Mouse (Mus musculus) limb, embryonic 11.5 days (tissue): ENCODE results near the gene Zfp46. TPM values are rescaled to one million over a fixed set of nuclear protein-coding genes. Genes with fewer than 3 reads are reported as not detected.

Experiments used
- ATAC-seq: fragments of 200-750 bp; cut with Nextera tagmentation; 2 replicates; pipeline ENCODE4 v1.8.0; 2017; ENCODE audit warnings: low read depth; ENCODE audit not compliant: insufficient number of reproducible peaks, low FRiP score, low TSS enrichment
- DNase-seq: peaks from one replicate; pipeline ENCODE4 v3.0.0-alpha.2; 2015; ENCODE audit warnings: low spot score
- H3K27ac ChIP-seq: fragments of 300-500 bp; sonication (generic); replicated peaks from 2 replicates; pipeline ENCODE4 v1.5.1; 2014; ENCODE audit warnings: low read depth, mild to moderate bottlenecking, low read length
- H3K27me3 ChIP-seq: fragments of 300-500 bp; sonication (generic); 2 replicates; pipeline ENCODE4 v1.6.1; 2014; ENCODE audit warnings: mild to moderate bottlenecking, low read length, mixed read lengths; ENCODE audit not compliant: control insufficient read depth, insufficient read depth
- H3K36me3 ChIP-seq: fragments of 300-500 bp; sonication (generic); 2 replicates; pipeline ENCODE4 v1.6.1; 2014; ENCODE audit warnings: mild to moderate bottlenecking, low read length, moderate library complexity, mixed read lengths; ENCODE audit not compliant: control insufficient read depth, insufficient read depth
- H3K4me1 ChIP-seq: fragments of 300-500 bp; sonication (generic); 2 replicates; pipeline ENCODE4 v1.6.1; 2014; ENCODE audit warnings: low read length, mixed read lengths; ENCODE audit not compliant: control insufficient read depth, insufficient read depth
- H3K4me2 ChIP-seq: fragments of 300-500 bp; sonication (generic); 2 replicates; pipeline ENCODE4 v1.6.1; 2014; ENCODE audit warnings: low read depth, mild to moderate bottlenecking, moderate library complexity; ENCODE audit not compliant: severe bottlenecking
- H3K4me3 ChIP-seq: fragments of 300-500 bp; sonication (generic); 2 replicates; pipeline ENCODE4 v1.5.1; 2014; ENCODE audit warnings: low read depth, low read length
- H3K9ac ChIP-seq: fragments of 300-500 bp; sonication (generic); 2 replicates; pipeline ENCODE4 v1.6.1; 2014; ENCODE audit warnings: mild to moderate bottlenecking, low read length
- H3K9me3 ChIP-seq: fragments of 300-500 bp; sonication (generic); 2 replicates; pipeline ENCODE4 v1.6.1; 2016; ENCODE audit warnings: low read length; ENCODE audit not compliant: control insufficient read depth
- WGBS: fragments of 180-500 bp; shearing (Covaris S2); extraction: QIAGEN DNeasy Blood & Tissue Kit; methylation state at CpG from one replicate; pipeline ENCODE4 v1.1.7; 2014; 5-methylcytosine and 5-hydroxymethylcytosine counted together
- polyA plus RNA-seq: library from polyadenylated mRNA; unstranded; fragments of >200 nt; fragmentation: Nextera tagmentation; extraction: Ambion mirVana; gene quantifications from 2 replicates; pipeline ENCODE4 v1.2.1, GENCODE M21; 2014

Gene Zfp46
- 25.3 and 26.0 TPM in 2 replicates for polyA plus RNA-seq

DNA sequence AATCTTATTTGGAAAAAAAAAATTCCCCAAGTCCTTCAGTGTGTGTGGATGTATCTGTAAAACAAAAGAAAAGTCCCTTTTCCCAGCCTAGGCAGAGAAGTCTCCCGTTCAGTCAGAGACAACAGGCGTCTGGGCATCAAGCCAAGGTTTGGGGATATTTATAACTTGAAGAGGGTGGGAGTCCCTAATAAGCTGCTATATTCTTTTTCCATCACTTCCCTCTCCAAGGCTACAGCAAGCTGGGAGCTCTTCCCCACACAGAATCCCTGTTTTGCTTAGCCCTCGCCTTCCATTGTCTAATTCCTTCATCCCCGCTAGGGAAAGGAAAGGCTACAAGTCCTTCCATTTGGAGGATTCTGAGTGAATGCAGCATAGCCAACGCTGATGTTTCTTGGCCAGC lies at the start of gene Zfp46:
Zfp46 (plus strand) TSS at position 229 of the 400 bp plus-strand sequence.
- DNase-seq (no peak), ATAC-seq (no peak)
- peaks cover 5% of the 10 kb centered on the region; the same call in 1 of the 2 replicates for H3K4me1 ChIP-seq
- peak within 1 kb of the TSS; percentile 62 for H3K4me3 ChIP-seq
- H3K36me3 ChIP-seq: peaks cover 11% of the 10 kb centered on the region
- H3K27me3 ChIP-seq: peaks cover 1% of the 10 kb centered on the region; the same call in 1 of the 2 replicates
- H3K9ac ChIP-seq: peak within 1 kb of the TSS; percentile 69
- H3K4me2 ChIP-seq: peak within 1 kb of the TSS; percentile 79
- no peaks in the 10 kb centered on the region; the same call in 1 of the 2 replicates for H3K9me3 ChIP-seq
- peak within 1 kb of the TSS; percentile 68 for H3K27ac ChIP-seq
- 71% methylated on average over 5 of the region's 5 CpGs for WGBS

DNA sequence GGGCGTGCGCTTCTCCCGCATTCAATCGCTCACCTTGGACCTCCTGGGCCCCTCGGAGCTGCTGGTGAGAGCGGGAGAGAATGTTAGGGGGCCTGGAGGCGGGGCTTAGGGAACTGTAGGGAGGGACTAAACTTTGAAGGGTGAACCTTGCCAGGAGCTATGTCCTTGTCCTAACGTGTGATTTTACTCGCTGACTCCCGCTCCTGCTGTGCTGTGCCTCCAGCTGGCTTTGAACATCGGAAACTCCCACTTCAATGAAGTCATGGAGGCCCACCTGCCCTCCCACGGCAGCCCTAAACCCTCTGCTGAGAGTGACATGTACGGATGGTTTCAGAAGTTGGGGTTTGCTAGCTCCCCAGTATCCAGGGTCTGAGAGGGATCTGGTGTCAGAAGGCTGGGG lies 45.8 kb upstream of the Zfp46 start:
- no peak overlapping the region for H3K9ac ChIP-seq
- DNase-seq: no peak
- H3K27ac ChIP-seq: no peak overlapping the region
- H3K27me3 ChIP-seq: peaks cover 30% of the 10 kb centered on the region
- H3K4me2 ChIP-seq: peak overlapping the region; percentile 2; the same call in 1 of the 2 replicates
- no peaks in the 10 kb centered on the region for H3K36me3 ChIP-seq
- no peak for ATAC-seq
- H3K9me3 ChIP-seq: no peaks in the 10 kb centered on the region; the same call in 1 of the 2 replicates
- H3K4me3 ChIP-seq: 0 out of 2 replicates have a peak overlapping the region, but pooled peaks have one; percentile 3
- 6% methylated on average over 13 of the region's 13 CpGs for WGBS
- H3K4me1 ChIP-seq: peaks cover 6% of the 10 kb centered on the region; the same call in 1 of the 2 replicates

DNA sequence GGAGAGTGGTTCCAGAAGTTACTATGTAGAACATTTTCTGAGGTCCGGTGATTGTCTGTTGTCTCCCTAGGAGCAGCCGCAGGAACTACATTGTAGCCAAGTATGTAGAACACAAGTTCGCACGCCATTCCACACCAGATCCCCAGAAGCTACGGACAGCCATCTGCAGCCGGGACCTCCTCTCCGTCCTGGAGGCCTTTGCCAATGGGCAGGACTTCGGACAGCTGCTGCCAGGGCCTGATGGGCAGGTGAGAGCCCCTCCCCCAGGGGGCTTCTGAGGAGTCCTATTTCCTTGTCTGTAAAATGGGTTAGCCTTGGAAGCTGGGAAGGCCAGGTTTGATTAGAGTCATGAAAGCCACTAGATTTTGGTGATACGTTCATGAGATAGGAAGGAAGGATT lies 45.4 kb upstream of the Zfp46 start:
- 59% methylated on average over 9 of the region's 9 CpGs for WGBS
- H3K9me3 ChIP-seq: no peaks in the 10 kb centered on the region; the same call in 1 of the 2 replicates
- no peak overlapping the region for H3K4me2 ChIP-seq
- peaks cover 6% of the 10 kb centered on the region; the same call in 1 of the 2 replicates for H3K4me1 ChIP-seq
- DNase-seq: no peak
- no peak overlapping the region for H3K27ac ChIP-seq
- no peaks in the 10 kb centered on the region for H3K36me3 ChIP-seq
- H3K4me3 ChIP-seq: no peak overlapping the region
- no peak for ATAC-seq
- no peak overlapping the region for H3K9ac ChIP-seq
- peaks cover 30% of the 10 kb centered on the region for H3K27me3 ChIP-seq

DNA sequence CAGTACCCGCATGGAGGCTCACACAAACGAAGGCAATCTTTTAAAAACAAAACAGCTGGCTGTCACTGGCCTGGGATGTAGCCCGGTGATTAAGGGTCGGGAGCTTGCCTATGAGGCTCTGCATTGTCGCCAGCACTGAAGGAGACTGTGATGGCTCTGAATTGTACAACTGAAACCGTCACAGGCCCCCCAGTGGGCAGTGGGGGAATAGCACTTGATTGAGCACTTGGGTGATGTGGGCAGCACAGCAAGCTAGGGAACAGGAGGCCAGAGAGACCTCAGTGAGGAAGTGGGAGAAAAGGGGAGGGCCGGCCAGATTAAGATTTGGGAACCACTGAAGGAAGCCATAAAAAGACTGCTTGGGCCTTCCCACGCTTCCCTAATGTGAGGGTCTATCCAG lies 44.9 kb upstream of the Zfp46 start:
- H3K27me3 ChIP-seq: peaks cover 30% of the 10 kb centered on the region
- DNase-seq (peak; percentile 84), ATAC-seq (no peak)
- H3K4me2 ChIP-seq: no peak overlapping the region
- H3K4me1 ChIP-seq: peaks cover 6% of the 10 kb centered on the region; the same call in 1 of the 2 replicates
- no peak overlapping the region for H3K27ac ChIP-seq
- no peak overlapping the region for H3K9ac ChIP-seq
- 19% methylated on average over 8 of the region's 8 CpGs for WGBS
- no peaks in the 10 kb centered on the region; the same call in 1 of the 2 replicates for H3K9me3 ChIP-seq
- H3K36me3 ChIP-seq: no peaks in the 10 kb centered on the region
- no peak overlapping the region for H3K4me3 ChIP-seq

DNA sequence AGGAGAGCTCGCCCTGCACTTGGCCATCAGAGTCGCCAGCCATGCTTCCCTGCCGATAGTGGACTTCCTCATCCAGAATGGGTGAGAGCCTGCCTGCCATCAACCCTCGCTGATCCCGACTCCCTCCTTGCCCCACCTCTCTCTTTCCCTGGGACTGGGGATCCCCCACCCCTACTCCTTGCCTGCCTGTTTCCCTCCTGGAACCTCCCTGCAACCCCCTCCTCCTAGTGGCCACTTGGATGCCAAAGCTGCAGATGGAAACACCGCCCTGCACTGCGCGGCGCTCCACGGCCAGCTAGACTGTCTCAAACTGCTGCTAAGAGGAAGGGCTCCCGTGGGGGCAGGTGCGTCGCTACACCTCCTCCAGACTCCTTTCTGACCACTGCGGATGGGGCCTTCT lies 44.4 kb upstream of the Zfp46 start:
- H3K27me3 ChIP-seq: peaks cover 31% of the 10 kb centered on the region
- H3K4me3 ChIP-seq: no peak overlapping the region
- H3K9me3 ChIP-seq: no peaks in the 10 kb centered on the region; the same call in 1 of the 2 replicates
- no peak overlapping the region for H3K4me2 ChIP-seq
- ATAC-seq (no peak), DNase-seq (no peak)
- peaks cover 6% of the 10 kb centered on the region; the same call in 1 of the 2 replicates for H3K4me1 ChIP-seq
- 64% methylated on average over 14 of the region's 14 CpGs for WGBS
- no peaks in the 10 kb centered on the region for H3K36me3 ChIP-seq
- no peak overlapping the region for H3K27ac ChIP-seq
- no peak overlapping the region for H3K9ac ChIP-seq

DNA sequence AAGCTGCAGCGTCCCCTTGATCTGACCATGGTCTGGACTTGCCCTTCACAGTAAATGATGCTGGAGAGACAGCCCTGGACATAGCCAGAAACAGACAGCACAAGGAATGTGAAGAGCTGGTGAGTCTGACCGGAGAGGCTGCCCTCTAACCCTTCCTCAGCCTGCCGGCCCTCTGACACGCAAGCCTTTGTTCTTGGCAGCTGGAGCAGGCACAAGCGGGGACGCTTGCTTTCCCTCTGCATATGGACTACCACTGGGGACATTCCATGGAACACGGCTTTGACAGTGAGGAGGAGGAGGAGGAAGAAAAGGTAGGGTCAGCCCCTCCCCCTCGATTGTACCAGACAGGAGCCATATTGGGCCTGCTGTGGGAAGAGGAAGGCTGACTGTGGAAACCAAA lies 43.5 kb upstream of the Zfp46 start:
- ATAC-seq (no peak), DNase-seq (no peak)
- Histone ChIP-seq H3K9ac (no peak overlapping the region), H3K9me3 (no peaks in the 10 kb centered on the region; the same call in 1 of the 2 replicates), H3K4me1 (peaks cover 7% of the 10 kb centered on the region; the same call in 1 of the 2 replicates), H3K4me3 (no peak overlapping the region), H3K27me3 (peaks cover 36% of the 10 kb centered on the region), H3K27ac (no peak overlapping the region), H3K4me2 (no peak overlapping the region), H3K36me3 (no peaks in the 10 kb centered on the region)
- 55% methylated on average over 8 of the region's 8 CpGs for WGBS

DNA sequence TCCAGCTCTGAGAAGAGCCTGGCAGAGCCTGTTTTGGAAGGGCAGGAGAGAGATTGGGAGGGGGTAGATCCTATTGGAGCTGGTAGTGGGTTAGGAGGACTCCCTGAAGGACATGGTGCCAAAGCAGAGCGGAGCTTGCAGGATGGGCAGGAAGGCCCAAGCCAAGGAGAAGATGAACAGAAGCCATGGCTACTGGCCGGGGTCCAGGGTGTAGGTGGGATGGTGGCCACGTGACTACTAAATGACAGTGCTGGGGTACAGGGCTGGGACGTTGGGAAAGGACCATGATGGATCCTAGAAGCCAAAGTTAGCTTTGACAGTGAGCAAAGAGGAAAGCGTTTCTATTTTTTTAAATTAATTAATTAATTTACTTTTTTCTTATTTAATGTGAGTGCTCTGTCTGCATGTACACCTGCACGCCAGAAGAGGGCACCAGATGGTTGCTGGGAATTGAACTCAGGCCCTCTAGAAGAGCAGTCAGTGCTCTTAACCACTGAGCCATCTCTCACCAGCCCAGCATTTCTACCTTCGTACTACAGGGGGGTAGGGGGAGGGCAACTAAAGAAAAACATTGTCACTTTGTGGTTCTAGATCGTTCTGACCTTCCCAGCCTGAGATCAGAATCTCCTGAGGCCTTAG lies 42.3 kb upstream of the Zfp46 start:
- WGBS: 44% methylated on average over 8 of the region's 8 CpGs

DNA sequence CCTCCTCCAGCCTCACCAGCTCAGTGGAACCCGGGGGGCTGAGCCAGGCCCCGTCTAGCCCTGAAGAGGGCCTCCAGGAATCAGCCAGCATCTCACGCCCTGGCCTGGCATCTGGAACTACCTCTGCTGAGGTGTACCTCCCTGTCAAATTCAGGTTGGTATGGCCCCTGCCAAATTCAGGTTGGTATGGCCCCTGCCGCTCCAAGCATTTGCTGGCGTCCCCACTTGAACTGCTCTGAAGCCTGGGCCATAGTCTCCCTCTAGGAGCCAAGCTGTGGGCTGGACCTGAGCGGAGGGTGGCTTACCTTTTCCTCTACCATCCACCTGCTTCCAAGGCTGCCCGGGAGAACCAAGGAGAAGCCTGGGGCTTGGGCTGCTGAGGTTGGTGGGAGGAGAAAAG lies 41.8 kb upstream of the Zfp46 start:
- H3K4me1 ChIP-seq: peaks cover 24% of the 10 kb centered on the region
- no peak for DNase-seq
- H3K27ac ChIP-seq: no peak overlapping the region
- H3K36me3 ChIP-seq: no peaks in the 10 kb centered on the region
- no peak for ATAC-seq
- WGBS: 76% methylated on average over 7 of the region's 7 CpGs
- no peak overlapping the region for H3K9ac ChIP-seq
- H3K27me3 ChIP-seq: peaks cover 49% of the 10 kb centered on the region
- no peak overlapping the region for H3K4me3 ChIP-seq
- no peaks in the 10 kb centered on the region; the same call in 1 of the 2 replicates for H3K9me3 ChIP-seq
- H3K4me2 ChIP-seq: no peak overlapping the region

More for the DNA sequence above, 42.3 kb upstream of the Zfp46 start:
- Histone ChIP-seq H3K27ac (no peak overlapping the region), H3K9me3 (no peaks in the 10 kb centered on the region; the same call in 1 of the 2 replicates), H3K9ac (no peak overlapping the region), H3K4me2 (no peak overlapping the region), H3K4me1 (peaks cover 19% of the 10 kb centered on the region), H3K4me3 (no peak overlapping the region), H3K27me3 (peaks cover 48% of the 10 kb centered on the region), H3K36me3 (no peaks in the 10 kb centered on the region)
- no peak for DNase-seq
- no peak for ATAC-seq
